Mouse (Mus musculus) gastrocnemius, adult 2 months (tissue): Measurements from ENCODE around the gene Ankrd35. TPM values are rescaled to one million over a fixed set of nuclear protein-coding genes. Genes with fewer than 3 reads are reported as not detected.
A peak's percentile ranks its signal among the peaks of the same experiment; 100 is the strongest.

Experiments
- DNase-seq: peaks from one replicate; pipeline ENCODE4 v3.0.0; 2022
- H3K27ac ChIP-seq: fragments of 200-600 bp; 2 replicates; pipeline ENCODE4 v1.8.1; 2022; ENCODE audit warnings: mild to moderate bottlenecking
- H3K4me3 ChIP-seq: fragments of 200-600 bp; 2 replicates; pipeline ENCODE4 v1.8.1; 2022; ENCODE audit warnings: mild to moderate bottlenecking, moderate library complexity
- CTCF ChIP-seq: fragments of 200-600 bp; IDR thresholded peaks from 2 replicates; pipeline ENCODE4 v1.8.1; 2022; ENCODE audit warnings: antibody characterized with exemption, mild to moderate bottlenecking, moderate library complexity
- intact Hi-C: fragments of 180-260 bp; cut with DNase I; formaldehyde crosslinking; loops from one replicate; pipeline ENCODE4 v1.15.1; 2025
- total RNA-seq, 2 experiments: library from RNA; stranded (reverse); gene quantifications; 2 replicates each; pipeline ENCODE4 v1.2.3; 2021

Ankrd35 gene
- total RNA-seq, 2 experiments from 2014 or later = 0.22 to 0.26 TPM

GRCm38 (mm10) chr3:96696766-96697732, 27.1 kb downstream of the Ankrd35 start:
- DNase-seq = peak; percentile 96
- Histone ChIP-seq H3K27ac (peak overlapping the region; percentile 96), H3K4me3 (peak overlapping the region; percentile 95)
- TF ChIP-seq CTCF = no peak
- intact Hi-C loops = no loop called here

DNA sequence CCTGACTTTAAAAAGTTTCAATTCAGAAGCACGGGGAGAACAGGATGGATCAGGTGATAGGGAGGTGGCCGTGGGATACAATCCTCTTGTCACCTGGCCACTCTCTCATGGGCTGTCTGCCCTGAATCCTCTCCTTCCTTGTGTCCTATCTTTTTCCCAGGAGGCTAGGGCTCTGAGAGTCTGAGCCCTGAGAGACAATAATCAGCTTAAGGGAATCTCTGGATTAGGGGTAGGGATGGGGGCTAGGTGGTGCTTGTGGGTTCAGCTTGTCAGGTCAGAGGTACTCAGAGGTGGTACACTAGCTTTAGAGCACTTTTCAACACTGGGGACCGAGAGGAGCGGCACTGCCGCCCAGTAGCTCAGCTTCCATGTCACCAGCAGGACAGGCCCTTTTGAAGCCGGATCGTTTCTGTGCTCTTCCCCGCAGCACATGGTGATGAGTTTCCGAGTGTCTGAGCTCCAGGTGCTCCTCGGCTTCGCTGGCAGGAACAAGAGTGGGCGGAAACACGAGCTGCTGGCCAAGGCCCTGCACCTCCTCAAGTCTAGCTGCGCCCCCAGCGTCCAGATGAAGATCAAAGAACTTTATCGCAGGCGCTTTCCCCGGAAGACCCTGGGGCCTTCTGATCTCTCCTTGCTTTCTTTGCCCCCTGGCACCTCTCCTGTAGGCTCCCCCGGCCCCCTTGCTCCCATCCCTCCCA, 29.2 kb downstream of the Ankrd35 start:
- intact Hi-C loops = no loop called here
- H3K4me3 ChIP-seq = no peak overlapping the region
- TF ChIP-seq CTCF = no peak
- no peak for DNase-seq
- no peak overlapping the region for H3K27ac ChIP-seq

DNA sequence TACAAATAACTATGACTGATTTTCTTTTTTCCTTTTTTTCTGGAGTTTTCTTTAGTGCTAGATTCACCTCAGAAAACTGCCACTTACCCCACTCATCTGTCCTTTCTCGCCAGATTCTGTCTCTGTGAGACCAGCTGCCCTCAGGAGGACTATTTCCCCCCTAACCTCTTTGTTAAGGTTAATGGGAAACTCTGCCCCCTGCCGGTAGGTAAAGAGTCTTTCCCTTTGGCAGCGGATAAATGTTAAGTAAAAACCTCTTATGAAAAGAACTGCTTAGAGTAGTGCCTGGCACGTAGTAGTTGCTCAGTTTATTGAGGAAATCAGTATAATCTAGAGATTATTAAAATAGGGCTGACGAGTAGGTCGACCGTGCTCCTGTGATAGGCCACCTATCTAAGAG, 30.4 kb downstream of the Ankrd35 start:
- TF ChIP-seq CTCF = peak; percentile 67
- no peak overlapping the region for H3K4me3 ChIP-seq
- intact Hi-C loops = loop anchor here (5.0 kb wide), 1 partner anchor 153 kb away; no protein-coding TSS in a partner anchor
- DNase-seq = no peak
- no peak overlapping the region for H3K27ac ChIP-seq

GRCm38 (mm10) chr3:96701003-96701402, 31.1 kb downstream of the Ankrd35 start:
- Histone ChIP-seq H3K4me3 (no peak overlapping the region), H3K27ac (no peak overlapping the region)
- intact Hi-C loops = loop anchor here (5.0 kb wide), 1 partner anchor 154 kb away; no protein-coding TSS in a partner anchor
- no peak for DNase-seq
- no peak for TF ChIP-seq CTCF

- DNase-seq = no peak
- intact Hi-C loops = loop anchor here (5.0 kb wide), 2 partner anchors 37 to 157 kb away; no protein-coding TSS in a partner anchor
- Histone ChIP-seq H3K4me3 (no peak overlapping the region), H3K27ac (no peak overlapping the region)
- peak; percentile 59 for TF ChIP-seq CTCF
Observed at GRCm38 (mm10) chr3:96704778-96705177, 34.8 kb downstream of the Ankrd35 start.

DNA sequence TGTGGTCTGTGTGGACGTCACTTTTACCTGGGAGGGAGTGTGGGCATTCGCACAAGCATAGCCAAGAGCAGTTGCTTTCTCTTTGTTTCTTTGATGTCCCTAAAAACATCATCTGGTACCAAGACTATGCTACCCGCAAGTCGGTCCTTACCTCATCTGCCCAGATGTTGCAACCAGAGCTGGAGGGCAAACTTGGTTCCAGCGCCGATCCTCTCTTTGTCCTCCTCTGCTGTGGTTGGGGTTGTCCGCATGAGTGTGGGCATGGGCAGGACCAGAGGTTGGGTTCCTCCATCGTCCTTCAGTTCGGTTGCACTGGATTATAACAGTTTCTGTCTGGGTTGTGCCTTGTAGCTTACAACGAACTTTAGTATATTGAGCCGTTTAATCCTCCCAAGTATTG, 36.3 kb downstream of the Ankrd35 start:
- Histone ChIP-seq H3K4me3 (no peak overlapping the region), H3K27ac (no peak overlapping the region)
- no peak for TF ChIP-seq CTCF
- no peak for DNase-seq
- intact Hi-C loops = loop anchor here (5.0 kb wide), 1 partner anchor 39 kb away; no protein-coding TSS in a partner anchor

DNA sequence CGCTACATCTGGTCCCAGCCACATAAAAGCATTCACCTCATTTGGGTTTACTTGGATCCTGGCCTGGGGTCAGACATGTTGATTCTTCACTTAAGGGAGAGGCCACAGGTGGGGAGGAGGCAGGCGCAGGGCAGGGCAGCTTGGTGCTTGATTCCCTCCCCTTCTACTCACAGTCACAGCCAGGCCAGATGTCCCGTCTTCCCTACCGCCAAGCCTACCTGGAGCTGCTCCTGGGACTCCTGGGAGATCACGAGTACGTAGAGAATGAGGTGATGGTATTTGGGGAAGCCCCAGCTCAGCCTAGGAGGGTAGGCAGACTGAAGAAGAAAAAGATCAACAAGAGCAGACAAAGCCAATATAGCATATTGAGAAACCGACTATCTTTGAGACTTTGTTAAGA, 37.1 kb downstream of the Ankrd35 start:
- Histone ChIP-seq H3K4me3 (no peak overlapping the region), H3K27ac (no peak overlapping the region)
- no peak for TF ChIP-seq CTCF
- intact Hi-C loops = loop anchor here (5.0 kb wide), 1 partner anchor 40 kb away; no protein-coding TSS in a partner anchor
- DNase-seq = no peak

- intact Hi-C loops = loop anchor here (5.0 kb wide), 1 partner anchor 41 kb away; no protein-coding TSS in a partner anchor
- no peak; the same call in 1 of the 2 replicates for TF ChIP-seq CTCF
- DNase-seq = peak; percentile 91
- H3K27ac ChIP-seq = peak within 1 kb of the TSS; percentile 71
- H3K4me3 ChIP-seq = peak within 1 kb of the TSS; percentile 74
Observed at GRCm38 (mm10) chr3:96707903-96708683, 38.2 kb downstream of the Ankrd35 start, which contains the start of gene Nudt17. Nudt17 (minus strand) TSS chr3:96708562.

- no peak for DNase-seq
- no peak for TF ChIP-seq CTCF
- Histone ChIP-seq H3K4me3 (peak overlapping the region; percentile 74), H3K27ac (no peak overlapping the region; the same call in 1 of the 2 replicates)
- intact Hi-C loops = loop anchor here (5.0 kb wide), 1 partner anchor 41 kb away; no protein-coding TSS in a partner anchor
Observed at GRCm38 (mm10) chr3:96708684-96709064, 38.7 kb downstream of the Ankrd35 start.

GRCm38 (mm10) chr3:96714286-96714685, 44.4 kb downstream of the Ankrd35 start:
- DNase-seq = no peak
- no peak overlapping the region for H3K4me3 ChIP-seq
- H3K27ac ChIP-seq = no peak overlapping the region
- TF ChIP-seq CTCF = no peak
- intact Hi-C loops = no loop called here

DNA sequence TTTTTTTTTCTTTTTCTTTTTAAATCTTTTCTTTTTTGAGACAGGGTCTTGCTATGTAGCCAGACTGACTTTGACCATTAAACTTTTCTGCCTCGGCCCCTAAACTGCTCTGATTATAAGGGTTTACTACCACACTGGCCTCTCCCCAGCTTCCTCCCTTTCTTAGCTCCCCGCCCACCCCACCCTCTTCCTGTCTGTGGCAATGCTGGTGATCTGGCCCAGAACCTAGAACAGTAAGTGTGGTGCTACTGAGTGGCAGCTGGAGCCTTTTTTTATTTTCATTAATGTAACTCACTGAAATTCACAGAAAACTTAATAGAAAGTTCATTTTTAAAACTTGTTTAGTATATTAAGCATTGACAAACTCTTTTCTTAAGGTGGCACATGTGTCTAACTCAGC, 45.9 kb downstream of the Ankrd35 start:
- Histone ChIP-seq H3K27ac (peak overlapping the region; percentile 77), H3K4me3 (no peak overlapping the region)
- no peak for TF ChIP-seq CTCF
- intact Hi-C loops = no loop called here
- DNase-seq = no peak

- Histone ChIP-seq H3K27ac (no peak overlapping the region), H3K4me3 (no peak overlapping the region; the same call in 1 of the 2 replicates)
- DNase-seq = peak; percentile 55
- TF ChIP-seq CTCF = peak; percentile 49
- intact Hi-C loops = no loop called here
Observed at GRCm38 (mm10) chr3:96719173-96719572, 49.2 kb downstream of the Ankrd35 start.
